Mouse (Mus musculus) lung, postnatal 4 days (tissue): ENCODE measurements around the gene Qser1.
A peak's percentile ranks its signal among the peaks of the same experiment; 100 is the strongest.

Experiments
- DNase-seq, 2 experiments: peaks; one replicate each; pipeline ENCODE4 v3.0.0; 2021

Gene Qser1

DNA sequence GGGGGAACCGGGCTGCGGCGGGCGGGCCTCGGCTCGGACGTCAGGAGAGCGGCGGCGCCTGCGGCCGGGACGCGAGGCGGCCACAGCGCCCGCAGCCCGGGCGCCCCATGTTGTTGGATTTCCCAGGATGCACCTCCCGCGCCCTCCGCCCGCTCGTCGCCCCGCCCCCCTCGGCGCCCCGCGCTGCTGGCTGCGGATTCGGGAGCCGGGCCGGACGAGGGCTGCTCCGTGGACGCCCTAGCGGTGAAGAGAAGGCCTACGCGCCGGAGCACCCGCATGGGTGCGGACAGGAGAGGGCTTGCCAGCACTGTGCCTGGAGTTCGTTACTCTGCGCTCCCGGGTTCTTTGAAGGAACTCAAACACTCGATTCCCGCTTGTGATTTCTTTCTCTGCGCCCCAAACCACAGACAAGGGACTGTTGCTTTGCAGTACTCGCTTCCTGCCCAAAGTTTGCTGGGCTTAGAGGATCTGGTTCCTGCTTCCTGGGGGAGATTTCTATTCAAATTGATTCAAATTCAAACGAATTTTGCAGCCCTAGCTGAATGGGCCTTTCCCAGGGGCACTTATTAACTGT is 393 bp upstream of the Qser1 start:
- DNase-seq = peak; percentile 94 to 96

DNA sequence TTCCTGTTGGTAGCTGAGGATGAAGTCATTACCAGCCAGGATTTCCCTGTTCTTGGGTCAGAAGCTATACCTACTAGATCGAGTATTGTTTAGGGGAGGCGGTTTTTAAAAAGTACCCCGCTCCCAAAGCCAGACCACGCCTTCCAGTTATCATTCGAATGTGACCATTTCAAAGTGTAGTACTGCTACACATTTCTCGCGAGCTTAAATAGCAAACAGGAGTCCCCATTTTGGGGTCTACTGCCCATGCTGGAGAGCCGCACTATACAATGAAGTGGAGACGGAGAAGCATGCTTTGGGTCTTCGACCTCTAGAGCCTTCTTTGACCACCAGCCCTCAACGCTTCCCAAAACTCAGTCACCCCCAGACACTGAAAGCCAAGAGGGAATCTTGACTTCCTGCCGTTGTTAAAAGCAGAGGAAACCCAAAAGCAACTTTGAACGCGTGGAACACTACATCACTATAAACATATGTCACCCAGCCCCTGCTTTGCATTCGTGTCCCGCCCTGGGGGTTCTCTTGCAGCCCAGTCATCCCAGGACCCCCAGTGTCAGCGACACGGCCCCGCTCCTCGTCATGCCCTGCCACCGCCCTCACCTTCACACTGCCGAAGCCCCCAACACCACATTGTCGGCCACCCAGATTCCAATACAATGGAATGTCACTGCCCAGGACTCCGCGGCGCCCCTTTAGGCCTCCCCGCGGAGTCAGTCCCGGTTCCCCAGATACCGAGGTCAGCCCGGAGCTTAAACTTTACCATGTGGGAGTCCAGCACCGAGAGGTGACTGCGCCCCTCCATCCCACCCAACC is 794 bp downstream of the Qser1 start:
- DNase-seq = peak; percentile 46 to 50

DNA sequence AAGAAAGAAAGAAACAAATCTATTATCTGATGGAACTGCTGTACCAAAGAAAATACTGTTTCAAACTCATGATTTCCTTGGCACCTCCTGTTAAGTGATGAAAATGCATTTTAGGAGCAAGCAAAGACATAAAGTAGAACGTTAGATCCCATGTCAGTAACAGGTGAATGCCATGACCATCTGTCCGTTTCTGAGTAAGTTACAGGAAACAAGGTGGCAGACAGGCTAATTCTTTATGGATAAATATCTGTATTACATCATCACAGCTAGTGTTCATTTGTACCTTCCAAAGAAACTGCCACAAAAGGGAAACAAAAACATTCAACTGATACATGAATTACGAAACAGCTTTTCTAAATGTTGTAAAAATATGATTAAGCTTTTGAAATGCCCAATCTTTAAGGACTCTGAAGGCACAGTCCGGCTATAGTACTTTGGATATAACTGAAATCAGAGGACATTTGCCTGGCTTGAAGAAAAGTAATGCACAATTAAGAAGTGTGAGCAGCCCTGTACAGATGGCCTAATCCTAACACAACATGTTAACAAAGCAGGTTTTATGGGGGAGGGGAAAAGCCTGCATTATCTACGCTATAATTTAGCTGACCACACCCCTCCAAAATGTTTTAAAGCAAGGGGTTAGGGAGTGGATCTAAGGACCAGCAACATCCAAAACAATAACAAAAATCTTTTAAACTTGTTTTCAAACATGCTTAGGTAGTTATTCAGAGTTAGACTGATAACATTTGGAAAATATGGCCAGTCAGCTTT is 2.2 kb downstream of the Qser1 start:
- no peak for DNase-seq

DNA sequence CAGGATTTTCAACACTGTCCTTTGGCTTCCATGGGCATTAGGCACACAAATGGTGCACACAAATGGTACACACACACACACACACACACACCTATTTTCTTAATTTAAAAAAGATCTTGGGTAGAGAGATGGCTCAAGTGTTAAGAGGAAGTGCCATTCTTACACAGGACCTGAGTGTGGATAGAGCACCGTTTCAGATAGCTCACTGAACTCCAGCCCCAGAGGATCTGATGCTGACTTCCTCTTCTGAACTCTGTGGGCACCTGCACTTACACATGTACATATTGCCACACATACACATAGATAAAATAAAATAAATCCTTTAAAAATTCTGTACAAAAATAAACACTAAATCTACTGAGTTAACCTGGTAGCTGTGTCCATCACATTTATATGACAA is 11.1 kb downstream of the Qser1 start:
- no peak for DNase-seq

DNA sequence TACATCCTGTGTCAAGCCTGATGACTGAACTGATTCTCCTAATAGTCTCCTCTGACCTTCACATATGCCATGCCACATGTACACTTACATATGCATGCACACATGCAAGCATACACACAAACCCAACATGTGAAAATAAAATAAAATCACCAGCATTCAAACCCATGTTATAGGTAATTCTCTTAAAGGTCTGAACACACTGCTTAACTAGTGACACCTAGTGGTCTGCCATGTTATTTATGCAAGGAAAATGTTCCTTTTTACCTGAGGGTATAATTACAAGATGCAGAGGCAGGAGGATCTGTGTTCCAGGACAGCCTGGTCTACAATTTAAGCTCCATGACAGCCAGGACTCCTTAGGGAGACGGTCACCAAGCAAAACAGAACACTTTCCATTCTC is 41.8 kb downstream of the Qser1 start:
- DNase-seq = no peak

DNA sequence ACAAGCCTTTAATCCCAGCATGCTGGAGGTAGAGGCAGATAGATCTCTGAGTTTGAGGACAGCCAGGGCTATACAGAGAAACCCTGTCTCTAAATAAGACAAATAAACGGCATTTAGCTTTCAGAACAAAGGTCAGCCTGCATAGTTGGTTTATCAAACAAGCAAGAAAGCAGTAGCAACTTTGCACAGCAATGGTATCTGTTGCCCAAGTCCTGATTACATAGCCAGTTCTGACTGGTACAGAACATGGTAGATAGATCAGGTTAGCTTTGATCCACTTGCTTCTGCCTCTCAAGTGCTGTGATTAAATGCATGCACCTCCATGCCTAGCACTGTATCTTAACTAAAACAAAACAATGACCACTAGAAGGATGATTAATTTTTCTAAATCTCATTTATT is 47.9 kb downstream of the Qser1 start:
- no peak for DNase-seq

DNA sequence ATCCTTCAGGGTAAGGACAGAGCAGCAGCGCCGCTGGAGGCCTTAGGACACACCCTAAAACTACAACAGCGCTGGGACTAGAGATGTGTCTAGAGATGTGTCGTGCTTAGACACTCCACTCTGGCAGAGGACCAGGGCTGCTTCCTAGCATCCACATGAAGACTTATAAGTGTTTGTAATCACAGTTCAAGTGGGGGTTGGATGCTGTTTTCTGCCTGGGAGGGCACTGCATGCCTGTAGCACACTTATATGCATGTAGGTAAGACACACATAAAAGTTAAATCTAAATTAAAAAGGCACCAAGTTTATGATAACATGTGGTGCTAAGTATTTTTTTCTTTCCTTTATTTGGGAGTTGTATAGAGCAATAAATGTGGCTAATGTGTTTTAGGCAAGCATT is 52.5 kb downstream of the Qser1 start:
- no peak for DNase-seq

DNA sequence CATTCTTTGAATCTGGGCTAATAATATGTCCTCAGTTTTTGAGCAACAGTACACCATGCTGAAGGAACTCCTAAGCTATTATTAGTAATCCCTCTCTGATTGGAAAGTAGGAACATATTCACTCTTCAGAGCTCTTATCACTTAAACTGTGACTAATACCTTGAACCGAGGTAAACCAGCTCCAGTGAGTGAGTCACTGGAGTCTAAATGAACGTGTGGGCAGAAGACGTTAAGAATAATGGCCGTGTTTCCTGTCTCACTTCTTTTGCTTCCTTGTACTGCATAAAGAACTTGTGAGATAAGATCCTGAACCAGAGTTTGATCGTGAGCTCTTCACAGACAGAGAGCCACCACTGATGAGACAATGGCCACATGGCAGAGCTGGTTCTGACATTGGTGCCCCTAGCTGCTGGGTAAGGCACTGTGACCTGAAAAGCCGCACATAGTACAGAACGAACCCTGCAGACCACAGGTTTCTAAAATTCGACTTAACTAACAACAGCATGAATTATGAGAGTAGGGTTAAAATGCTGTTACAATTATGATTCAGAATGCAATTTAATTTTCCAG is 53.3 kb downstream of the Qser1 start:
- no peak for DNase-seq

DNA sequence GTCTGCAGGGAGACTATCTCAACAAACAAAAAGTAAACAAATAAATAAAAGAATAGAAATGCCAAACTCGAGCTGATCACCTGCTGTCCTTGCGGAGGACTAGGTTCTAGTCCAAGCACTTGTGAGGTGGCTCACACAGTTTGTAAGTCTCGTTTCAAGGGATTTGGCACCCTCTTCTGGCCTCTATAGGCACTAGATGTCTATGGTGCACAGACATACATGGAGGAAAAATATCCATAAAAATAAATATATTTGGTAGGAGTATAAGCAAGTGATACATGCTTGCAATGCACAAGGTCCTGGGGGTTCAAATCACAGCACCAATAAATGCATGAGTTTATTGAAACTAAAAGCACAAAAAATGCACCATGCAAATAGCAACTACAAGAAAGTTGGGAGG is 65.9 kb downstream of the Qser1 start:
- peak in 1 of 2 experiments; percentile 21 for DNase-seq

DNA sequence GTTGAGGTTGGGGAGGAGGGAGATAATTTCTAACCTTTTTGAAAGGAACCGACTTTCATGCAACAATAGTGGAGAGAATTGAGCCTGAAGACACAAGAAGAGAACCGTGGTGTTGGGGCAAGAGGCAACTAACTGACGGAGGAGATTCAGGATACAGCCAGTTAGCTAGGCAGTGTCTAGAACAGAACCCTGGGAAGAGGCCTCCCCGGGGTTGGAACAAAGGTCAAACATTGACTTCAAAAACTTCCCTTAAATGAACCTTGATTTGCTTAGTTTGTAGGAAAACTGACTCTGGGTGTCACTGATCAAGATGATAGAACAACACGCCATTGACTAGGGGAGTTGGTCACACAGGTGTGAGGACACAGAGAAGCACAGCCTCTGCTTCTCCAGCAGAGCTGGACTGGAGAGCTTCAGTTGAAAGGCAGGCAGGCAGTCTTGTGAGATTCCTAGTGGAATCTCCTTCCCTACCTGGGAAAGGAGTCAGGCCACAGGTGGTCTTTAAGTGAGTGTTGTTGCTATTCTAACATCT is 67.8 kb downstream of the Qser1 start:
- DNase-seq = no peak

DNA sequence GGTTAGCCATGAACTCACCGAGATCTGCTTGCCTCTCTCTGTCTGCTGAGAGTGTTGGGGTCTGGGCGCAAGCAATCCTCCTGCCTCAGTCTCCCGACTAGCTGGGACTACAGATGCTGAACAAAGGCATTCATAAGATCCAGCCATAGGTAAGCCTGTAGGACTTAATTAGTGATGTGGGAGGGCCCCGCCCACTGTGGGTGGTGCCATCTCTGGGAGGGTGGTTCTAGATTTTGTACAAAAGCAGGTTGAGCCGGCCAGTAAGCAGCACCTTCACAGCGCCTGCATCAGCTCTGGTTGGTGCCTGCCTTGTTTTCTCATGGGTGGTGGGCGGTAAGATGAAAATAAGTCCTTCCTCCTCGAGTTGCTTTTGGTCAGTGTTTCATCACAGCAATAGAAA is 70.3 kb downstream of the Qser1 start:
- no peak for DNase-seq

DNA sequence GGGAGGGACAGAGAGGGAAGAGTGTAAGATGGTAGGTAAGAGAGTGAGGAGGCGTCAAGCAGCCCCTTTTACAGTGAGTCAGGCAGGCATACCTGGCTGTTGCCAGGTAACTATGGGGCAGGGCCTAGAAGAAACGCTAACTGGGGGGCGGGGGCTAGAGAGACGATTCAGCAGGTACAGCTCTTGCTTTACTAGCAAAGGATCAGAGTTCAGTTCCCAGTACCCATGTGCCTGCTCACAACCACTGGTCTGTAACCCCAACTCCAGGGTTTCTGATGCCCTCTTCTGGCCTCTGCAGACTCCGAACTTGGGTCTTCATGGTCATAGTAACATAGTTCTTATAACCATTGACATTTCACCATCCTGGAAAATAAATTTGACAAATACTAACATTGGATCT is 72.6 kb downstream of the Qser1 start:
- DNase-seq = no peak

DNA sequence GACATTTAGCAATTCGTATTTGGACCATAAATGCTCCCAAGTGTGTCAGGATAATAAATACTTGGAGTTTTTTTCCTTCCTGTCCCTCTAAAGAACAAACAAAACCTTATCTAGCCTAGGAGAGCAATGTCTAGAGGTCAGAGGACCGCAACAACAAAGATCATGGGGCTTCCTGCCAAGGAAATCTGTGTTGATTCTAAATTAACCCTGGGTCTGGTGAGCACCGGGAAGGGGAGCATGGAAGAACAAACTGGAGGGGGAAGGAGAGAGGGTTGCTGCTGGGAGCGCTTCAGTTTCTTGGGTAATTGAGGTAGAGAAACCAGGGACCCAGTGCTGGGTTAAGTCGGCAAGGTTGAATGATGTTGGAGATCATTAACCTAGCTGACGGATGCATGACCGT is 73.4 kb downstream of the Qser1 start:
- DNase-seq = peak in 1 of 2 experiments; percentile 18

DNA sequence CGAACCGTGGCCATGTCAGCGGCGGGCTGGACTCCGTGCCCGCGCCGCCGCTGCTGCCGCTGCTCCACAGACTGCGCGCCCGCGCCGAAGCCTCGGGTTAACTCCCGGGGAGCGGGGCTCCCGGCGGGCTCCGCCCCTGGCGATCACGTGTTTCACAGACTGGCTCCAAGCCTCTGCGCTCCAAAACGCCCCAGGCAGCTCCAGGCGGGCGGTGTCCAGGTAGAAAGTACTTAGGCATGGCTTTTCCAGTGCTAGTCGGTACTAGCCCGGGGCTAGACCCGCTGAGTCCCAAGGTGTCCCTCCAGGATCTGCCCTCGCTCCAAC is 73.9 kb downstream of the Qser1 start, which contains the start of gene Depdc7:
Gene Depdc7, minus strand, starts transcription at position 138 of the 324 bp plus-strand sequence.
- DNase-seq = peak; percentile 92 to 93

DNA sequence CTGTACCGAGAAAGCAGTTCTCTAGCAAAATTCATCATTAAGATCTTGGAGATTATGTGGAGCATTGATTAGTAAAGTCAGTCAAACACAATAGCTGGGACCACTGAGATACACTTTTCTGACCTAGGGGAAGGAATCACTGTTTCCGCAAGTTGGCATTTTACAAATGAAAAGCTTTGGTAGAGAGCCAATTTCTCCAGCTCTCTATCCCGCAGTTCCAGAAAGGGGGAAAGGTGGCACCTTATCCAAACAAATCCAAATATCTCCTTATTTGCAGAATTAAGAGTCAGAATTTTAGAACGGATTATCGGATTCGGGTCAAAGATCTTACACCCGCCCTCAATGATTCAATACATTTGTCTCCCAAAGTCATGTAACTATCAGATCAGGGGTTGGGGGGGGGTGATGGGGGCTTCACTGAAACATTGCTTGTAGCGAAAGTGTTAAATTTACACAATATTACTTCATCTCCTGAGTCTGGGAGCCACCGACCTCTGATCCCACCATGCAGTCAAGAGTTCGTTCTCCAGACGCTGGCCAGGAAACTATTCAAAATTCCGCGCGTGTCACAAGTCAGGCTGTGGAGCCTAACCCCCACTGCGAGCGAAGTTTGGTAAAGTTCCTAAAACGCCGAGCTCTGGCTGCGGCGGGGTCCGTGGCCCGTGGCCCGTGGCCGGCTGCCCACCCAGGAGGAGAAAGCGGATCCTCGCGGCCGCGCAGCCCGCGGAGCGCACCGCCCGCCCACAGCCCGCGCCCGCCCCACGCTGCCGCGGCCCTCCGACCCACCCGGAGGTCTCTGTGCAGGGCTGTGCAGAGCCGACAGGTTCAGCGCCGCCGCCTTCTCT is 74.4 kb downstream of the Qser1 start:
- DNase-seq = no peak

DNA sequence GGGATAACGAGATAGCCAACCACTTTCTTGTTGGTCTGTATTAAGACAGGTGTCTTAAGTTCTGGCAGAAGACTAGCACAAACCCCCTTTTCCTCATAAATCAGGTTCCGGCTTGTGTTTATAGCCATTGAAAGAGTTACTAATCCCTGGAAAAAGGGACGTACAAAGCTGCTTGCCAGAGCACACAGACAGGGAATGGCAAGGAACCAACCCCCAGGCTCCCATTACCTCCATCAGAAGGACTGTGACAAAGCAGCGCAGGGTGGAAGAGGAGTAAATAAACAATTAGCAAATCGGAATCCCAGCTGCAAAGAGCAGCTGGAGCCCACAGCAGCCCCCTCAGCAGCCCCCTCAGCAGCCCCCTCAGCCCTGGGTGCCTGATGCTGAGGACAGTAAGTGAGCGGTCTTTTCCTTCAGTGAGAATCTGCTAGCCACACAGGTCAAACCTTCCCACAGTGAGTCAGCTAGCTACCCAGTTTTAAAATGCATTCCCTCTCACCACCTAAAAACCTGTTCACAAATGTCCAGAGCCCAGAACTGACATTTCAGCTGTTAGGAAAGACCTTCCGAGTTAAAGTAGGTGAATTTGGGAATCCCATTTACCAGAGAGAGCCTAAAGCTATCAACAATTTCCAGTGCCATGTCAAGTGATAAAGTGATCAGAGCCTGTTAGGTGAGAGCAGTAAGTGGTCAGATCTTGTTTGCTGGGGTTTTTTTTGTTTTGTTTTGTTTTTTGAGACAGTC is 75.4 kb downstream of the Qser1 start:
- DNase-seq = no peak

DNA sequence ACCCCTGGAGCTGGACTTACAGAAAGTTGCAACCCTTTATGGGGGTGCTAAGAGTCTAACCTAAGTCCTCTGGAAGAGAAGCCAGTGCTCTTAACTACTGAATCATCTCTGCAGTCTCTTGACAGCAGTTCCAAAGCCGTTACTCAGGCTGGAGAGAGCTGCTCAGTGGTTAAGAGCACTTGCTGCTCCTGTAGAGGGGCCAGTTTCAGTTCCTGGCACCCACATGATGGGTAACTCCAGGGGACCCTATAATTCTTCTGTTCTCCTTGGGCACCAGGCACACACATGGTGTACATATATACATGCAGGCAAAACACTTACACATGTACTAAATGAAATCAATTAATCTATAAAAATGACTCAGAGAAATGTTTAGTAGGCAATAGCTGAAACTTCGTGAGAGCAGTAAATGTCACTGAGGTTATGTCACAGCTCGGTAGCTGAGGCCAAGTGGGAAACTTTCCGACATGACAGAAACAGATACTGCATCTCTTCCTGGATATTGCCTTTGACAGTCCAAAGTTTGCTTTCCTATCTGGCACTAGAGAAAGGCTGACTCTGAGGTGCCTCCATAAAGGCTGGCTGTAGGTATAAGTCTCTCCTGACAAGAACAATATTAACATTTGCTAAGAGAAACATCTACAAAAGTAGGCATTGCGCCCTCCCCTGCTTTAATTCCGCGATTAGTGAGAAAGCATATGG is 76.2 kb downstream of the Qser1 start:
- no peak for DNase-seq

DNA sequence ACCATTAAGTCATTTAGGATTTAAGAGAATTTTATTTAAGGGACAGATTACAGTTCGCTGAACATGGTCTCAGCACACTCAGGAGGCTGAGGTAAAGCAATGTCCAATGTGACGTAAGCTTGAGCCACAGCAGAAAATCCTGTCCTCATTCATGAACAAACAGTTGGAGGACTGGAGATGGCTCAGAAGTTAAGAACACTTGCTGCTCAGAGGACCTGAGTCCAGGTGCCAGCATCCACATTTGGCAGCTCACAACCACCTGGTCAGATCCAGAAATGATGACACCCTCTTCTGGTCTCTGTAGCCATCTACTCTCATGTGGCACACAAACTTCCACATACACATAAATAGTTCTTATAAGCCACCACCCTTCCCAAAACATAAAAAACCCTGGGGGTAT is 76.9 kb downstream of the Qser1 start:
- no peak for DNase-seq

DNA sequence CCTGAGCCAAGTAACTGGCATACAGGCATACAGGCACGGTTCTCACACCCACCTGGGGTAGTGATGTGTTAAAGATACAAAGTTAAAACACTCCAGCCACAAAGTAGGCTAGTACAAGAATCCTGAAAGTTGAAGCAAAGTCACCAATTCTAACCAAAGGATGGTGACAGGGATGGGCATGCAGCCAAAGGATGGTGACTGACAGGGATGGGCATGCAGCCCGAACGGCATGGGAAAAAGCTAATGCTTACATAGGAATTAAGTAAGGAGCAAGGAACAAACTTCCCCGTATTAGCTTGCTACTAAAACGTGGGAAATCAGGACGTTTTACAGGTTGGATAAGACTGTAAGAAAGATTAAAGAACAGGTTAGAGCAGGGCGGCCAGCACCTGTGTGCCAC is 80.3 kb downstream of the Qser1 start:
- DNase-seq = no peak

DNA sequence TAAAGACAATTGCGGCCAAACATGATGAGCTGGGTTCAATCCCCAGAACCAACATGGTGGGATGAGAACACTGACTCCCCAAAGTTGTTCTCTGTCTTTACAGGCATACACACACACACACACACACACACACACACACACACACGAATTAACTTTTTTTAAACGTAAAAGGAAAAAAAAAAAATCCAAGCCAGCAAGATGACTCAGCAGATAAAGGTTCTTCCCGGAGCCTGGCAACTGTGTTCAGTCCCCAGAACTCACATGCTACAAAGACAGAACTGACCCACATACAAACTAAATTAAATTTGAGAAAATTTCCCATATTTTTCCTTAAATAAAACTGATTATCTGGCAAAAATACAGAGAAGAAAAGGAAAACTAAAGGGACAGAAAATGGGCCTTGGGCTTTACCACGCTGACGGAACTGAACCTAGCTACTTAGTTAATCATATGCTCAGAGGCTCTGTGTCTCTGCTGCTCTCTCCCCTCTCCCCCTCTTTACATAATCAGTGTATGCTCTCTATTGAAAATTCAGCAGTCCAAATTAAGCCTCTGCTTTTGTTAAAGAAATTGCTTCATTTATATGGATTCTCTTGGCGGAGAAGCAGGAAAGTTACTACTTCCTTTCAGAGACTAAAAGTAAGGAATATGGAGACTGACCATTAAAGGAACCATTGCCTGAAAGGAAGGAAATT is 83.9 kb downstream of the Qser1 start:
- DNase-seq = no peak
